Mouse (Mus musculus): ENCODE measurements around the gene Sox1. TPM values are rescaled to one million over a fixed set of nuclear protein-coding genes. Genes with fewer than 3 reads are reported as not detected.

The Sox1 gene
- total RNA-seq, 2 experiments from 2014 or later, result not detected

Other genes starting within 250 kb of the Sox1 start
- not detected in 2 replicates for gene A230072I06Rik, start 116.5 kb upstream of the Sox1 start, total RNA-seq (2015)
- not detected in 2 replicates for gene A230072I06Rik, start 116.5 kb upstream of the Sox1 start, total RNA-seq (2017)
- not detected in 2 replicates for gene Spaca7, start 177.7 kb downstream of the Sox1 start, total RNA-seq (2015)
- not detected in 2 replicates for gene Spaca7, start 177.7 kb downstream of the Sox1 start, total RNA-seq (2017)